Mouse (Mus musculus) ES-E14 (cell line): Measurements from ENCODE around the gene Shroom3. TPM values are rescaled to one million over a fixed set of nuclear protein-coding genes. Genes with fewer than 3 reads are reported as not detected.

ENCODE experiments used
- DNase-seq: peaks from one replicate; pipeline ENCODE4 v3.0.0-alpha.2; 2013; ENCODE audit warnings: low read depth, low spot score
- H3K27ac ChIP-seq: 2 replicates; pipeline ENCODE4 v1.5.1; 2012; ENCODE audit warnings: low read depth, mild to moderate bottlenecking, low read length, moderate library complexity, mixed read lengths; ENCODE audit not compliant: poor library complexity, insufficient read depth, severe bottlenecking
- H3K36me3 ChIP-seq: 2 replicates; pipeline ENCODE4 v1.6.1; 2012; ENCODE audit warnings: mild to moderate bottlenecking, low read length, moderate library complexity, mixed read lengths; ENCODE audit not compliant: control insufficient read depth, poor library complexity, insufficient read depth, severe bottlenecking
- H3K4me1 ChIP-seq, 2 experiments: fragments of 150-350 bp in 1 of 2; sonication (generic) in 1 of 2; 2 replicates each; pipeline ENCODE4 v1.6.1; 2012; ENCODE audit warnings: low read length in 2 of 2, mild to moderate bottlenecking in 1 of 2, mixed read lengths in 1 of 2; ENCODE audit not compliant: control insufficient read depth in 2 of 2, insufficient read depth in 2 of 2, poor library complexity in 1 of 2
- H3K4me3 ChIP-seq, 2 experiments: fragments of 150-350 bp in 1 of 2; sonication (generic) in 1 of 2; 2 replicates each; pipeline ENCODE4 v1.5.1; 2012; ENCODE audit warnings: low read length in 2 of 2, low read depth in 1 of 2, mild to moderate bottlenecking in 1 of 2, mixed read lengths in 1 of 2; ENCODE audit not compliant: insufficient read depth in 1 of 2, poor library complexity in 1 of 2, severe bottlenecking in 1 of 2
- H3K9ac ChIP-seq: 2 replicates; pipeline ENCODE4 v1.6.1; 2012; ENCODE audit warnings: low read depth, mild to moderate bottlenecking, low read length, mixed read lengths; ENCODE audit not compliant: poor library complexity, insufficient read depth, severe bottlenecking
- H3K9me3 ChIP-seq: fragments of 150-350 bp; sonication (generic); 2 replicates; pipeline ENCODE4 v1.6.1; 2012; ENCODE audit warnings: low read depth, mild to moderate bottlenecking, low read length; ENCODE audit not compliant: control insufficient read depth, insufficient read depth
- CHD2 ChIP-seq: IDR thresholded peaks from 2 replicates; pipeline ENCODE4 v1.6.1; 2014; ENCODE audit warnings: mild to moderate bottlenecking, low read depth, low read length, inconsistent platforms
- HCFC1 ChIP-seq: IDR thresholded peaks from 2 replicates; pipeline ENCODE4 v1.6.1; 2012; ENCODE audit warnings: low read length, inconsistent platforms, borderline replicate concordance; ENCODE audit not compliant: insufficient read depth
- MAFK ChIP-seq: IDR thresholded peaks from 2 replicates; pipeline ENCODE4 v1.6.1; 2014; ENCODE audit warnings: mild to moderate bottlenecking, low read depth, low read length, inconsistent platforms; ENCODE audit not compliant: insufficient read depth
- ZC3H11A ChIP-seq: IDR thresholded peaks from 2 replicates; pipeline ENCODE4 v1.6.1; 2012; ENCODE audit warnings: low read depth, mild to moderate bottlenecking, inconsistent platforms, low read length, borderline replicate concordance
- ZNF384 ChIP-seq: IDR thresholded peaks from 2 replicates; pipeline ENCODE4 v1.6.1; 2012; ENCODE audit warnings: low read depth, low read length, inconsistent platforms
- in situ Hi-C, 2 experiments: fragments of 600-800 bp; cut with MboI; formaldehyde crosslinking; loops; one replicate each; pipeline ENCODE4 v1.15.1; 2025; ENCODE audit warnings: low sequenced_read_pairs in 2 of 2, inconsistent platforms in 1 of 2; ENCODE audit not compliant: unreplicated experiment in 2 of 2
- total RNA-seq: library from RNA; depleted of rRNA; stranded (reverse); fragments of 300-350 nt; gene quantifications from 2 replicates; pipeline ENCODE4 v1.2.3, GENCODE M21; 2012

Gene Shroom3
- total RNA-seq, 1 experiment = 34.1 TPM

DNA sequence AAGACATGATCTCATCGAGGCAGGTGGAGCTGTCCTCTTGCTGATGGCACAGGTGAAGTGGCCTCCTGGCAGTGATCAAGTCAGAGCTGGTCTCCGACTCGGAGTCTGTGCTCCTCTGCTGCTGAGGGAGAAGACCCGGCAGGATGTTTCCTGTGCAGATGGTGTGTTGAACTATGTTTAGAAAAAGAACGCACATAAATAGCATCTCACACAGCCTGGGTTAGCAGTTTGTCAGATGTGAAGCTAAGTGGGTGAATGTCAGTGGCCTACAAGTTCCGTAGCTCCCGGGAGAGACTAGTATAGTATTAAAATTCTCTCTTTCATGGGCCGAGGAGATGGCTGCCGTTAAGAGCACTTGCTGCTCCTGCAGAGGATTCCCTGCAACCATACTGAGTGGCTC lies 276.5 kb downstream of the Shroom3 start:
- no peaks in the 10 kb centered on the region for H3K9me3 ChIP-seq
- DNase-seq = no peak
- peaks cover 24% of the 10 kb centered on the region for H3K36me3 ChIP-seq
- in situ Hi-C loops = loop anchor here (25.0 kb wide), 2 partner anchors 222 to 247 kb away; no protein-coding TSS in a partner anchor
- H3K4me3 ChIP-seq = no peak overlapping the region
- no peak for TF ChIP-seq MAFK
- no peak for TF ChIP-seq ZC3H11A
- TF ChIP-seq ZNF384 = no peak
- H3K4me1 ChIP-seq = peaks cover 0 to 10% of the 10 kb centered on the region in 2 experiments; a peak in 1 of 4 replicates
- no peak overlapping the region for H3K27ac ChIP-seq
- no peak overlapping the region for H3K9ac ChIP-seq

DNA sequence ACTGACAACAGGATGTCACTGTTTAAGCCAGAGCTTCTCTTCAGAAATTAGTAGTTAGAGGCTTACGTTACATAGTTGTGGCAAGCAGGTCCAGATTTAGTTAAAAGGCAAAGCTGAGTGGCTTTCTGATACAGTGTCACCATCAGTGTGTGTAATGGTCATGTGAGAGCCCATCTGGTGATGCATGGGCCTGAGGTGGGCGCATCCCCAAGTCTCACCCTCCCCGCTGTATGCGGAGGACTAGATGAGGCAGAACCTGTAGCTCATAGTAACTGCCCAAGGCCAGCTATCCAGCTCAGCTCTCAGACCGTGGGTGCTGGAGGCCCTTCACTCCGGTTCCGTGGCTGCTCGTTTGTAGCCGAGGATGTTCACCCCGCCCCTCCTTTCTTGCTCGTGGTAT lies 278.1 kb downstream of the Shroom3 start:
- Histone ChIP-seq H3K27ac (no peak overlapping the region), H3K36me3 (peaks cover 22% of the 10 kb centered on the region), H3K9me3 (no peaks in the 10 kb centered on the region), H3K4me3 (no peak overlapping the region), H3K4me1 (peaks cover 0 to 8% of the 10 kb centered on the region in 2 experiments; a peak in 1 of 4 replicates), H3K9ac (no peak overlapping the region)
- in situ Hi-C loops = loop anchor here (25.0 kb wide), 2 partner anchors 224 to 249 kb away; no protein-coding TSS in a partner anchor
- TF ChIP-seq MAFK (no peak), ZC3H11A (no peak), ZNF384 (no peak), CHD2 (no peak), HCFC1 (no peak)
- DNase-seq = no peak

DNA sequence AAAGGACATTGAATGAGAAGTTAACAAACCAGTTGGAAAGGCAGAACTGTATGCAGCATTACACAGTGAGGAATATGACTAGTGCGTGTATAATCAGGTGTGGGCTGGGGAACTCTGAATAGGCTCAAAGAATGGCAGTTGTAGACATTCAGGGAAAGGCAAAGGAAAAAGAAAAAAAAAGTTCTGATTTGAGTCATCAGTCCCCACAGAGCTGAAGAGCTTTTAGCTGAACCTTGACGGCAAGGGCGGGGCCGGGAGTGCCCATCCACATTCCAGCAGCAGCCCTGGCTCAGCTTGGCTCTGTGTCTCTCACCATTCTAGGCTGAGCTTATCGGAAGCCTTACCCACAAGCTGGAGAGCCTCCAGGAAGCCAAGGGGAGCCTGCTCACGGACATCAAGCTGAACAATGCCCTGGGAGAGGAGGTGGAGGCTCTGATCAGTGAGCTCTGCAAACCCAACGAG lies 278.6 kb downstream of the Shroom3 start:
- Histone ChIP-seq H3K36me3 (peaks cover 20% of the 10 kb centered on the region), H3K4me1 (peaks cover 0 to 8% of the 10 kb centered on the region in 2 experiments; a peak in 1 of 4 replicates), H3K4me3 (no peak overlapping the region), H3K27ac (no peak overlapping the region), H3K9me3 (no peaks in the 10 kb centered on the region), H3K9ac (no peak overlapping the region)
- DNase-seq = no peak
- TF ChIP-seq ZC3H11A (no peak), ZNF384 (peak; percentile 51; the same call in 1 of the 2 replicates), CHD2 (no peak), MAFK (no peak), HCFC1 (no peak)
- in situ Hi-C loops = loop anchor here (25.0 kb wide), 2 partner anchors 224 to 250 kb away; no protein-coding TSS in a partner anchor

DNA sequence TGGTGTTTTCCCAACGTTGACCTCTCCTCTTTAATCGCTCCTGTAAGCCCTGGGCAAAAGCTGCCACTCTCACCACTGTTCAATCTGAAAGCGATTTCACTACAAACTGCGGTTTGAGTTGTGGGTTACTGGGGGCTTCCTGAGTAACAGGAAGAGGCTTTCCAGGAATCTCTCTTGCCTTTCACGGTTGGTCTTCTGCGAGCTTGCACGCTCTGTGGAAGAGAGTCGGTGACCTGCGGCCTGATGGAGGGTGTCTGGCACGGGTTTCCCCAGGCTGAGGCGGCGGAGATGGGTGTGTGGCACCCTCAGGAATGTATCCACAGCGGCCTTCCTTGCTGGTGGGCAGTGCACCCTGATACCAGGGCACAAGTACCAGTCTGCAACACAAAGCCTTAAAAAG lies 281.5 kb downstream of the Shroom3 start:
- no peak overlapping the region for H3K4me3 ChIP-seq
- TF ChIP-seq ZNF384 (no peak), HCFC1 (no peak), CHD2 (no peak), MAFK (no peak), ZC3H11A (no peak)
- H3K27ac ChIP-seq = no peak overlapping the region
- no peak overlapping the region for H3K9ac ChIP-seq
- no peaks in the 10 kb centered on the region for H3K9me3 ChIP-seq
- in situ Hi-C loops = loop anchor here (25.0 kb wide), 2 partner anchors 227 to 252 kb away; no protein-coding TSS in a partner anchor
- no peak for DNase-seq
- H3K36me3 ChIP-seq = peaks cover 14% of the 10 kb centered on the region
- peaks cover 0 to 10% of the 10 kb centered on the region in 2 experiments; a peak in 2 of 4 replicates for H3K4me1 ChIP-seq
